Mouse (Mus musculus) granulocyte monocyte progenitor cell, adult 5-6 weeks (primary cell): ENCODE measurements around the gene Gipc2. TPM values are rescaled to one million over a fixed set of nuclear protein-coding genes. Genes with fewer than 3 reads are reported as not detected.
A peak's percentile ranks its signal among the peaks of the same experiment; 100 is the strongest.
"Not testable (repeated sequence)": the region's sequence is repeated elsewhere in the genome, so short reads cannot be mapped to it uniquely, and the experiment has no call there.

Experiments
- ATAC-seq: replicated peaks from 2 replicates; pipeline ENCODE4 v1.8.0; 2016; ENCODE audit warnings: mild to moderate bottlenecking, moderate TSS enrichment, inconsistent platforms; ENCODE audit not compliant: poor library complexity, severe bottlenecking
- total RNA-seq, 2 experiments: library from RNA; stranded (forward) in 1 of 2; stranded (reverse) in 1 of 2; fragments of 200-712, 200-1000 nt in 1 of 2; fragments of >200 nt in 1 of 2; fragmentation: Nextera tagmentation in 1 of 2; gene quantifications; 2 replicates each; pipeline ENCODE4 v1.2.3; 2014 to 2017

The Gipc2 gene
- total RNA-seq, 2 experiments from 2014 or later = not detected

DNA sequence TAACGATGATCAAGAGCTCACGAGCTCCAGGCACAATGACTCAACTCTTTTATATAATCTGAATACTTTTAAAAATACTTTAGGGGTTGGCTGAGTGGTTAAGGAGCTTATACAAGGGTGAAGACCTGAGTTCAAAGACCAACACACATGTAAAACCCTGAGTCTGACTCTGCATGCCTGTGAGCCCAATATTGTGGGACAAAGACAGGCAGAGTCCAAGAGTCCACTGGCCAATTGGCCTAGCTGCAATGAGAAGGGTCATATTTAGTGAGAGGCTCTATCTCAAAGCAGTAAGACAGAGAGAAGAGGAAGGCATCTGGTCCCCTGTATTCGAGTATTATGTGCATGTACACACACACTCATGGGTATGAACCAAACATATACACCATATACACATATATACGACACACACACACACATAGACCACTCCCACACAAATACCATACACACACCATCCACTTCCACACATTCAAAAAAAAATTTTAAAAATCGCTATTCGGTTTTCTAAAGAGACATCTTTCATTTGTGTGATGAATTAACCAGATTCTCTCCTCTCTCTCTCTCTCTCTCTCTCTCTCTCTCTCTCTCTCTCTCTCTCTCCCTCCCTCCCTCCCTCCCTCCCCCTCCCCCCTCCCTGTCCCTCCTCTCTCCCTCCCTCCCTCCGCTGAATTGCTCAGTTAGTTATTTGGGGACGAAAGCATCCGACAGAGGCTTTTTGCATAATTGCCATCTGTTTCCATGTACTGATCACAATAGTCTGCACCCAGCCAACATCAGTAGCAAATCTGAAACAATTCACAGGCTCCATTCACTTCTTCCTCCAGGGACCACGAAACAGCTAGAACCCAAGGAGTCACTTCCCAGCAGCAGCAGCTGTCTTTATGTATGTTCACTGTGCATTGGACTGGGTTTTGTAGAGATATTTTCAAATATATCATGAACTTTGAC, 7.4 kb downstream of the Gipc2 start:
- no peak for ATAC-seq

- no peak for ATAC-seq
These were observed 9.1 kb downstream of the Gipc2 start for GRCm38 (mm10) chr3:152156816-152157496.

DNA sequence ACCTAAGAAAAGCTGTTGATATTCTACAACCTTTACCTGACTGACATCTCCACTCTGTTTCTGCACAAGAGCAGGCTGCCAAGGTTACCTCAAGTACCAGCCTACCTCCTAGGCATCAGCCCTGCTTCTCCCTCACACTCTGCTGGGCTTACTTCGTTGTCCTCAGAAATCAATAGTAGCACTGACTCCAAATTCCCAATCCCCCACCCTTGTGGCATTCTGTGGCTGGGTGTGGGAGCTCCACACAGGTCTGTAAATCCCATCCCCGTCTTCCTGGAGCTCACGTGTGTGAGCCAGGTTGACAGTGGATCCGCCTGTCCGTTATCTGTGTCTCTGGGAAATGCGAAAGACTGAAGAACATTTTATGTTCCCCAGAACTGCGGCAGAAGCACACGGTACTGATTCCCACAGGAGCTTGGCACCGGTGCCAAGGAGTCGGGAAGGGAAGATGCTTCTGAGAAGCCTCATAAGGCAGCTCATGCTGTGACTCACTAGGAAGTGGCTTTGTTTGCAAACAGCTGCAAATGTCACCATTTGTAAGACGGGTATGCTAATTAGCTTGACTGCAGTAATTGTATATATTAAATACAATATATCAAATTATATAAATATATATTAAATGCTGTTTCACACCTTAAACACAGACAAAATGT, 10.6 kb downstream of the Gipc2 start:
- ATAC-seq = no peak

DNA sequence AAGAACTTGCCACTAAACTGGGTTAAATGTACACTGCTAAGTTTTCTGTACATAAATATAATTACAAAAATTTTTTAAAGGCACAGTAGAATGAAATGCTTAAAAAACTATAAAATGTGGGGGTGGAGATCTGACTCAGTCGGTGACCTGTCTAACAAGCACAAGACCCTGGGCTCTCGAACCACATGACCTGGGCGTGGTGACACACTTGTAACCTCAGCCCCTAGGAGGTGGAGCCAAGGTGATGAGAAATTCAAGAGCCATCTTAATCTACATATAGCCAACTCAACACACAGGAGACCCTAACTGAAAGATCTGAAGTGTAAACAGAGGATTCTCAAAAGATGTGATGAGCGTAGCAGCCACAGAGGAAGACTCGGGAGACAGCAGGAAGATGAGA, 11.9 kb downstream of the Gipc2 start:
- no peak for ATAC-seq

GRCm38 (mm10) chr3:152153152-152153551, 12.9 kb downstream of the Gipc2 start:
- no peak for ATAC-seq

GRCm38 (mm10) chr3:152152483-152152804, 13.6 kb downstream of the Gipc2 start:
- no peak for ATAC-seq

DNA sequence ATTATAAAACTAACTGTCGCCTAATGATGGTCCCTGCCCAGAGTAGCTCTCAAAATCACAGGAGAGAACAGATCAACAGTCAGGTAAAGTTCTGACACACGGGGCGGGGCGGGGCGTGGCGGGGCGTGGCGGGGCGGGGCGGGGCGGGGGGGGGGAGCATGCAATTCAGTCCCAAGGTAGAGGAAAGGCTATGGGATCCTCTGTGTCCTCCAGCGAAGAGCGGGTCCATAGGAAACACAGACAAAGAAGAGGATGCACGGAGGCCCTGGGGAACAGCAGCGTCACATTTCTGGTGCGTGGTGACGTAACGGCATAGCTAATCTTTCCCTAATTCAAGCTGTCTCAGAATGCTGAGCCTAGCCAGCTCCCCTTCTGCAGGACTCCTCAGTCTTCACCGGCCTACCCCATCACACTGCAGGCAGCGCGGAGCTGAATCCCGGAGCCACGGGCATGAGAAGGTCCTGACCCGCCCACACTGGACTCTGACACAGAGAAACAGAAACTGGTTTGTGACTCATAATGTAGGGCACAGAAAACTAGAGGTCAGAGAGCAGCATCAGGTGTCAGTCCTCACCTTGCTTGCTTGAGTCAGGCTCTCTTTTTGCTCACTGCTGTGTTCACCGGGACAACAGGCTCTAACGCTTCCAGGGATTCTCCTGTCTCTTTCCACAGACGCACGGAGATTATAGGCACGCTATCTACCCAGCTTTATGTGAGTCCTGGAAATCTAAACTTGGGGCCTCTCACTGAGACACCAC, 14.1 kb downstream of the Gipc2 start:
- peak; percentile 25; the same call in 1 of the 2 replicates for ATAC-seq

DNA sequence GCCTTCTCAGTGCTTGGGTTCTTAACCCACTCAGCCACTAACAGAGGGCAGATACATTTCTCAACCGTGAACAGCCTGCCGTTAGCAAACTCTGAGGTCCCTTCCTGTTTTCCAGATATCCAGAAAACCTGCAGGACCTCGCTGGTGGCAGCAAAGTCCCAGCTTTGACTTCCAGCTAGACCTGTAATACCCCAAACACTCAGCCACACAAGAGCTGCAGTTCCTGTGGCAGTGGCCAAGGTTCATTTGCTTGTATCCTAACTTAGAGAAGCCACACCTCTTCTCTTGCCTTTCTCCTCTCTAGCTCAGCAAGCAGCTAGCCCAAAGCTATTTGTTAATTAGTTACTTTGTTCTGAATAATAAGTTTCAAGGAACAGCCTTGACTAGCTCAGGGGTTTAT, 16.2 kb downstream of the Gipc2 start:
- peak; percentile 21; the same call in 1 of the 2 replicates for ATAC-seq

GRCm38 (mm10) chr3:152149449-152149848, 16.6 kb downstream of the Gipc2 start:
- ATAC-seq = peak; percentile 78

- no peak for ATAC-seq
These were observed 18.8 kb downstream of the Gipc2 start for GRCm38 (mm10) chr3:152147085-152147831.

GRCm38 (mm10) chr3:152145186-152145585, 20.8 kb downstream of the Gipc2 start:
- ATAC-seq = no peak

- no peak for ATAC-seq
These were observed 22.9 kb downstream of the Gipc2 start for GRCm38 (mm10) chr3:152142989-152143695.

DNA sequence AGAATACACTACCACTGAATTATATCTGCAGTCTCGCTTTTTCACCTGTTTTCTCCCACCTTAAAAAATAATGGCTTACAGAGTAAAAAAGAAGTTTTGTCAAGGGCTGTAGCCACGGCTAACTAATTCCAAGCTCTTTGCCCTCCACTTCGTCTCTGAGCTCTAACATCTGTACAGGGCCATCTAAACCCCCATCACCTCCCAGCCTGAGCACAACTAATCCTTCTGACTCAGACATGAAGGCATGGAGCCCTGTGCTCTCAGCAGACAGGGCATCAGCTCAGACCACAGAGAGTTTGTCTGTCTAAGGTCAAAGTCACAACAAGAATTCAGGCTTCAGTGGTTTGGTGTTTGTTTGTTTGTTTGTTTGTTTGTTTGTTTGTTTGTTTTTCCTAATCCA, 23.9 kb downstream of the Gipc2 start:
- no peak for ATAC-seq

DNA sequence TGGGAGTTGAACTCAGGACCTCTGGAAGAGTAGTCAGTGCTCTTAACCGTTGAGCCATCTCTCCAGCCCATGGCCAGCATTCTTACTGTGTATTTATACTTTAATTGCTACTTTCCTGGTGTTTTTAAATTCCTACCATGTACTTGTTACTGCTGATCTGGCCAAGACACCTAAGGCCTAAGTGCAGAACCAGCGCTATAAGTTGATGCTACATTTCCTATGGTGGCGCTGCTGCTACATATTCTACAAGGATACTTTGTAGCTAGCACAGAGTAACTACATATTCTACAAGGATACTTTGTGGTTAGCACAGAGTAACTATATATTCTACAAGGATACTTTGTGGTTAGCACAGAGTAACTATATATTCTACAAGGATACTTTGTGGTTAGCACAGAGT, 26.7 kb downstream of the Gipc2 start:
- ATAC-seq = not testable (repeated sequence)

- not testable (repeated sequence) for ATAC-seq
These were observed 29.9 kb downstream of the Gipc2 start for GRCm38 (mm10) chr3:152136106-152136505.

DNA sequence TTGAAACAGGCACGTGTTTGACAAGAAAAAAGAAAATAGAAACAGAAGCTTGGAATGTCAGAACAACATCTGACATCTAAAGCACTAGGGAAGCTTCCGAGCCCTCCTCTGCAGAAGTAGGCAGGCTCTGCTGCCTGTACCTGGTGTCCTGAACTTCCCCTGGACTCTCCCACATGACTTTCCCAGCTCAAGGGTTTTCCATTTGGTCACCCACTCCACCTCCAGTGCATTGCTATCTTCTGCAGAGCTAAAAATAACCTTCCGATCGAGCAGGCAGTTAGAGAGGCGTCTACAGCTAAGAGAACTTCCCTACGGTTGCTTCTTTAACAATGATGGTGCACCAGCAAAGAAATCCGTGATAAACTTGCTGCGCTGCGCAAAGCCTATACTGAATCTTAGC, 32.4 kb downstream of the Gipc2 start:
- ATAC-seq = no peak

- no peak for ATAC-seq
These were observed 35.1 kb downstream of the Gipc2 start for GRCm38 (mm10) chr3:152130963-152131362.

GRCm38 (mm10) chr3:152129426-152129825, 36.6 kb downstream of the Gipc2 start:
- not testable (repeated sequence) for ATAC-seq

DNA sequence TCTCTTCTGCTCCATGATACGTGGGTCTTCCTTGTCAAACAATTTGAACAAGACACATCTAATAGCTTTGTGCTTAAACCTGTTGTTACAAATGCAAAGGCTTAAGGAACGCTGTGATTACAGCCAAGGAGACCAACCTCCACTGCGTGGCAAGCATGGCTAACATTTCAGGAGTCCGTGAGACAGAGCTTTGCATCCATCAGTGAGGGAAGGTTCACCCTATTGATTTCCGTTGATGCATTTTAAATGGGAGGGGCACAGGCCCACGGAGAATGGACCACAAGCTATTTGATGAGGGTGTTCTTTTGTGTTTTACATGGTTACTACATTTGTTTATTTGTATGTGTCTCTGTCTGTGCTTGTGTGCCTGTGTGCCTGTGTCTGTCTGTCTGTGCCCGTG, 37.4 kb downstream of the Gipc2 start:
- ATAC-seq = no peak
